Mouse (Mus musculus): ENCODE data around the gene Mtg1. TPM values are rescaled to one million over a fixed set of nuclear protein-coding genes. Genes with fewer than 3 reads are reported as not detected.

Gene Mtg1
- polyA plus RNA-seq, 1 experiment, result 16.8 TPM

- no peak overlapping the region for H3K4me3 ChIP-seq (replicated peaks; ENCODE audit: control insufficient read depth, low read depth, low read length)
- 57% methylated on average over 5 of the region's 5 CpGs for WGBS
- H3K4me1 ChIP-seq (ENCODE audit: control insufficient read depth, insufficient read depth, low read length), result peaks cover 3% of the 10 kb centered on the region; the same call in 1 of the 2 replicates
- H3K27ac ChIP-seq (ENCODE audit: control insufficient read depth, insufficient read depth, low read depth, low read length, poor library complexity), result peak overlapping the region; percentile 42; the same call in 1 of the 2 replicates
- no peak for TF ChIP-seq POLR2A (IDR thresholded peaks at IDR 0.05; ENCODE audit: borderline replicate concordance, control insufficient read depth, low read depth, low read length)
- no peak for TF ChIP-seq CTCF (IDR thresholded peaks at IDR 0.05; ENCODE audit: control insufficient read depth, insufficient read depth, low read length)
Measured at GRCm38 (mm10) chr7:140135106-140135770, 2.1 kb upstream of the Mtg1 start.

GRCm38 (mm10) chr7:140138021-140138310 is 602 bp downstream of the Mtg1 start:
- 1% methylated on average over 8 of the region's 8 CpGs for WGBS
- TF ChIP-seq POLR2A (IDR thresholded peaks at IDR 0.05; ENCODE audit: borderline replicate concordance, control insufficient read depth, low read depth, low read length) (no peak), CTCF (IDR thresholded peaks at IDR 0.05; ENCODE audit: control insufficient read depth, insufficient read depth, low read length) (no peak)
- peaks cover 3% of the 10 kb centered on the region; the same call in 1 of the 2 replicates for H3K4me1 ChIP-seq (ENCODE audit: control insufficient read depth, insufficient read depth, low read length)
- H3K4me3 ChIP-seq (replicated peaks; ENCODE audit: control insufficient read depth, low read depth, low read length), result peak overlapping the region; percentile 77
- H3K27ac ChIP-seq (ENCODE audit: control insufficient read depth, insufficient read depth, low read depth, low read length, poor library complexity), result peak overlapping the region; percentile 62

- Histone ChIP-seq H3K4me3 (replicated peaks; ENCODE audit: control insufficient read depth, low read depth, low read length) (no peak overlapping the region), H3K4me1 (ENCODE audit: control insufficient read depth, insufficient read depth, low read length) (no peaks in the 10 kb centered on the region; the same call in 1 of the 2 replicates), H3K27ac (ENCODE audit: control insufficient read depth, insufficient read depth, low read depth, low read length, poor library complexity) (no peak overlapping the region)
- TF ChIP-seq POLR2A (IDR thresholded peaks at IDR 0.05; ENCODE audit: borderline replicate concordance, control insufficient read depth, low read depth, low read length), result no peak
- peak; percentile 90 for TF ChIP-seq CTCF (IDR thresholded peaks at IDR 0.05; ENCODE audit: control insufficient read depth, insufficient read depth, low read length)
- WGBS, result 3% methylated on average over 14 of the region's 14 CpGs
Measured at GRCm38 (mm10) chr7:140141350-140141749, 4.0 kb downstream of the Mtg1 start.

GRCm38 (mm10) chr7:140144550-140144949 is 7.2 kb downstream of the Mtg1 start:
- no peak for TF ChIP-seq POLR2A (IDR thresholded peaks at IDR 0.05; ENCODE audit: borderline replicate concordance, control insufficient read depth, low read depth, low read length)
- TF ChIP-seq CTCF (IDR thresholded peaks at IDR 0.05; ENCODE audit: control insufficient read depth, insufficient read depth, low read length), result no peak
- 86% methylated on average over 4 of the region's 4 CpGs for WGBS
- Histone ChIP-seq H3K4me3 (replicated peaks; ENCODE audit: control insufficient read depth, low read depth, low read length) (no peak overlapping the region), H3K4me1 (ENCODE audit: control insufficient read depth, insufficient read depth, low read length) (no peaks in the 10 kb centered on the region), H3K27ac (ENCODE audit: control insufficient read depth, insufficient read depth, low read depth, low read length, poor library complexity) (no peak overlapping the region)

GRCm38 (mm10) chr7:140153383-140153782 is 16.0 kb downstream of the Mtg1 start:
- Histone ChIP-seq H3K4me3 (replicated peaks; ENCODE audit: control insufficient read depth, low read depth, low read length) (no peak overlapping the region), H3K4me1 (ENCODE audit: control insufficient read depth, insufficient read depth, low read length) (no peaks in the 10 kb centered on the region), H3K27ac (ENCODE audit: control insufficient read depth, insufficient read depth, low read depth, low read length, poor library complexity) (no peak overlapping the region)
- WGBS, result 9% methylated on average over 28 of the region's 28 CpGs
- no peak for TF ChIP-seq CTCF (IDR thresholded peaks at IDR 0.05; ENCODE audit: control insufficient read depth, insufficient read depth, low read length)

- Histone ChIP-seq H3K27ac (ENCODE audit: control insufficient read depth, insufficient read depth, low read depth, low read length, poor library complexity) (no peak overlapping the region), H3K4me3 (replicated peaks; ENCODE audit: control insufficient read depth, low read depth, low read length) (no peak overlapping the region), H3K4me1 (ENCODE audit: control insufficient read depth, insufficient read depth, low read length) (no peaks in the 10 kb centered on the region)
- 23% methylated on average over 4 of the region's 4 CpGs for WGBS
- TF ChIP-seq CTCF (IDR thresholded peaks at IDR 0.05; ENCODE audit: control insufficient read depth, insufficient read depth, low read length), result no peak
- TF ChIP-seq POLR2A (IDR thresholded peaks at IDR 0.05; ENCODE audit: borderline replicate concordance, control insufficient read depth, low read depth, low read length), result no peak
Measured at GRCm38 (mm10) chr7:140153829-140154217, 16.5 kb downstream of the Mtg1 start.

GRCm38 (mm10) chr7:140154218-140154927 is 17.0 kb downstream of the Mtg1 start, which contains the start of gene Sprn:
Gene Sprn, minus strand, starts transcription at chr7:140154877.
- no peak for TF ChIP-seq POLR2A (IDR thresholded peaks at IDR 0.05; ENCODE audit: borderline replicate concordance, control insufficient read depth, low read depth, low read length)
- TF ChIP-seq CTCF (IDR thresholded peaks at IDR 0.05; ENCODE audit: control insufficient read depth, insufficient read depth, low read length), result no peak
- 14% methylated on average over 28 of the region's 28 CpGs for WGBS
- no peaks in the 10 kb centered on the region for H3K4me1 ChIP-seq (ENCODE audit: control insufficient read depth, insufficient read depth, low read length)
- no peak within 1 kb of the TSS; the same call in 1 of the 2 replicates for H3K27ac ChIP-seq (ENCODE audit: control insufficient read depth, insufficient read depth, low read depth, low read length, poor library complexity)
- H3K4me3 ChIP-seq (replicated peaks; ENCODE audit: control insufficient read depth, low read depth, low read length), result no peak within 1 kb of the TSS

GRCm38 (mm10) chr7:140160363-140160762 is 23.0 kb downstream of the Mtg1 start:
- no peaks in the 10 kb centered on the region for H3K4me1 ChIP-seq (ENCODE audit: control insufficient read depth, insufficient read depth, low read length)
- H3K27ac ChIP-seq (ENCODE audit: control insufficient read depth, insufficient read depth, low read depth, low read length, poor library complexity), result no peak overlapping the region
- no peak for TF ChIP-seq CTCF (IDR thresholded peaks at IDR 0.05; ENCODE audit: control insufficient read depth, insufficient read depth, low read length)
- TF ChIP-seq POLR2A (IDR thresholded peaks at IDR 0.05; ENCODE audit: borderline replicate concordance, control insufficient read depth, low read depth, low read length), result no peak
- WGBS, result 62% methylated on average over 3 of the region's 3 CpGs
- H3K4me3 ChIP-seq (replicated peaks; ENCODE audit: control insufficient read depth, low read depth, low read length), result no peak overlapping the region
